ENCODE assay signal across 8 mouse cellular contexts in genomic region chrX:56731306-56732201, GRCm38 (mm10). TPM values are rescaled to one million over a fixed set of nuclear protein-coding genes. Genes with fewer than 3 reads are reported as not detected.
A peak's percentile ranks its signal among the peaks of the same experiment; 100 is the strongest.
DNase-seq lines count a peak whose midpoint lies in the region; ATAC-seq and TF ChIP-seq lines count a peak whose summit lies in the region.

TSS of gene Fhl1 (plus strand) at chrX:56731787.

- peak within 1 kb of the TSS; percentile 57 for H3K4me2 ChIP-seq in lung, embryonic 14.5 days

- no peak for TF ChIP-seq CTCF in Patski (IDR thresholded peaks at IDR 0.05)
- no peak for TF ChIP-seq CTCF in lung, embryonic 14.5 days (IDR thresholded peaks at IDR 0.05; ENCODE audit: low read depth)

- POLR2A ChIA-PET in Patski (lab: Charles Lee) = interaction anchor here (0.6 to 0.8 kb wide), 3 partner anchors 51 to 56 kb away, joined by 3 to 6 read pairs (median 3); no protein-coding TSS in a partner anchor

- 17% methylated on average over 24 of the region's 106 CpGs for WGBS in lung, embryonic 14.5 days

- in situ Hi-C loops in Patski (cut with MboI; ENCODE audit: low pct_unique_long_range_greater_than_20kb) = loop anchor here (10.0 kb wide), 1 partner anchor 47 kb away; no protein-coding TSS in a partner anchor

- no peaks in the 10 kb centered on the region for H3K9me3 ChIP-seq in lung, embryonic 14.5 days (ENCODE audit: low read depth, low read length)

- 0 out of 2 replicates have a peak, but pooled peaks cover 4% of the 10 kb centered on the region for H3K36me3 ChIP-seq in lung, embryonic 14.5 days (ENCODE audit: insufficient read depth)

- peak within 1 kb of the TSS; percentile 52 for H3K4me3 ChIP-seq in lung, embryonic 14.5 days (ENCODE audit: low read depth, low read length)

- peak; percentile 22 for DNase-seq in Patski (ENCODE audit: low read depth, low spot score)
- DNase-seq in cerebellum, postnatal 14 days = peak; percentile 65 to 68
- DNase-seq in frontal cortex, postnatal 14 days (ENCODE audit: low spot score in 2 of 2) = peak; percentile 13 to 34
- DNase-seq in layer of hippocampus, adult 9-11 months = peak; percentile 46
- peak; percentile 77 for DNase-seq in lung, embryonic 14.5 days
- DNase-seq in retina, embryonic 14.5 days (ENCODE audit: low spot score) = peak; percentile 75
- peak; percentile 78 for DNase-seq in yolk sac, embryonic 10.5 days (ENCODE audit: low spot score)

- peak within 1 kb of the TSS; percentile 60 for H3K9ac ChIP-seq in lung, embryonic 14.5 days

- CTCF ChIA-PET in Patski (lab: Charles Lee) = no interaction called here

- peaks cover 16% of the 10 kb centered on the region for H3K27me3 ChIP-seq in Patski
- no peaks in the 10 kb centered on the region for H3K27me3 ChIP-seq in lung, embryonic 14.5 days (ENCODE audit: insufficient read depth, low read length)

- H3K4me1 ChIP-seq in lung, embryonic 14.5 days (ENCODE audit: insufficient read depth) = no peaks in the 10 kb centered on the region

- ATAC-seq in Patski = peak; percentile 83
- ATAC-seq in hematopoietic stem cell, adult 5-6 weeks (replicated peaks in 1 of 2; ENCODE audit: insufficient read depth in 1 of 2, low FRiP score in 2 of 2, low TSS enrichment in 1 of 2, low read depth in 1 of 2, poor library complexity in 2 of 2, severe bottlenecking in 2 of 2) = peak; percentile 46 to 76; a peak in 3 of 4 replicates
- peak; percentile 94 for ATAC-seq in lung, embryonic 14.5 days (ENCODE audit: insufficient read depth)

- peak within 1 kb of the TSS; percentile 72; the same call in 1 of the 2 replicates for H3K27ac ChIP-seq in lung, embryonic 14.5 days (ENCODE audit: low read depth)

RNA-seq across cellular contexts. Expression of gene Fhl1, which starts in this region (rescaled TPM):
- polyA plus RNA-seq in Patski (2021) = 159 TPM
- 3.4 and 5.9 TPM in 2 replicates for total RNA-seq in hematopoietic stem cell, adult 5-6 weeks (2017)
- 241 and 264 TPM in 2 replicates for polyA plus RNA-seq in lung, embryonic 14.5 days (2014; fragmentation: Nextera tagmentation; extraction: Ambion mirVana)

Comparison
In these comparisons a context has a peak if more than half of its experiments do, and no peak if none do; other contexts are left out.
1. Peak in every context shown above with its lines: DNase-seq, ATAC-seq, H3K4me3 ChIP-seq and H3K27ac ChIP-seq.
2. DNase-seq: peak in every context shown above with its lines; median percentile 78 in yolk sac, embryonic 10.5 days; 77 in lung, embryonic 14.5 days; 75 in retina, embryonic 14.5 days; 66 in cerebellum, postnatal 14 days; 46 in layer of hippocampus, adult 9-11 months; 24 in frontal cortex, postnatal 14 days; 22 in Patski.